Mouse (Mus musculus): ENCODE results near the gene Ano6.

DNA sequence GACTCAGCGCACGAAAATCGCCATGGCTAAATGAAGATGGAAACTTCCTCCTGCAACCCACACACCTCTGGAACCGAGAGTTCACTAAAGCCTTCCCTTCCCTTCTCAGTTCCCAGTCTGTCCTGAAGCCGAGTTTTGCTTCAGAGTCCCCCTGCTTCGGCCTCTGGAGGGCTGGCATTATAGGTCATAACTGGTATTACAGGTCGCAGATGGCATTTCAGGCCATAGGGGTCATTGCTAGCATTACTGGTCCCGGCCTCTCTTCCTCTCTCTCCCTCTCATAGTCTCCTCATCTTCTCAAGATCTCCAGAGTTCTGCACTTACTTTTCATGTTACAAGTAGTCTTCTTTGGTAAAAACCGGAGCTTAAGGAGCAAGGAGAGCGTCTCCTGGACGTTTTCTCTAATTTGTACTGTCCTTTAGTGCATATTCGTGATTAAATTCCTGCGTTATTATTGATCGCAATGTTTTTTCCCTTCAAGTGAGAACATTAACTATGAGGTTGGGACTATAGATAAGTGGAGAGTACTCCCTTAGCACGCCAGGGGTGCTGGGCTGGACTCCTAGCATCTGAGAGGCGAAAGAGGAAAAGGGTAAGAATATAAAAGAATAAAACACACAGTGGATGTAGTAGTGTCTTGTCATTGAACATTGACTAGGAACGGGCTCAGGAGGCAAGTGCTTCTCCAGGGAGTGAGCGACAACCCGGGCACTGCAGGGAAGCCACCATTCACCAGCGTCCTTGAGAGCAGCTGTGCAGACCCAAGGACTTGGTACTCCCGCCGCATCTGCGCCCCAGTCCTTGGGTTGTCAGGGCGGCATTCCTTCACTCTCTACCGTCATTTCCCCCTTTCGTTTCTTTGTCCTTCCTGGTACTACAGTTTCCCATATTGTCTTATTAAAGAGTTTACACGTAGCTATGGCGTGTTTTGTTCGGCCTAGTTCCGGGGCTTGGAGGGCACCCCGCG, 798 bp upstream of the Ano6 start:
- no peak for TF ChIP-seq CTCF (IDR thresholded peaks at IDR 0.05; ENCODE audit: control insufficient read depth, insufficient read depth, low read length)
- no peak for TF ChIP-seq POLR2A (IDR thresholded peaks at IDR 0.05; ENCODE audit: borderline replicate concordance, control insufficient read depth, low read depth, low read length)

Data from bone marrow, adult 2 months (tissue).